Mouse (Mus musculus) forebrain, embryonic 12.5 days (tissue): ENCODE data around the gene Tnfsfm13. TPM values are rescaled to one million over a fixed set of nuclear protein-coding genes. Genes with fewer than 3 reads are reported as not detected.
A peak's percentile ranks its signal among the peaks of the same experiment; 100 is the strongest.
"Not testable (repeated sequence)": the region's sequence is repeated elsewhere in the genome, so short reads cannot be mapped to it uniquely, and the experiment has no call there.

ENCODE experiments used
- ATAC-seq: fragments of 200-750 bp; cut with Nextera tagmentation; 2 replicates; pipeline ENCODE4 v1.8.0; 2017; ENCODE audit warnings: moderate TSS enrichment; ENCODE audit not compliant: low FRiP score
- H3K27ac ChIP-seq: fragments of 300-500 bp; sonication (generic); 2 replicates; pipeline ENCODE4 v1.5.1; 2016; ENCODE audit warnings: mild to moderate bottlenecking
- H3K27me3 ChIP-seq: fragments of 300-500 bp; sonication (generic); 2 replicates; pipeline ENCODE4 v1.6.1; 2016; ENCODE audit warnings: mild to moderate bottlenecking
- H3K36me3 ChIP-seq: fragments of 300-500 bp; sonication (generic); replicated peaks from 2 replicates; pipeline ENCODE4 v1.6.1; 2016; ENCODE audit warnings: mild to moderate bottlenecking
- H3K4me1 ChIP-seq: fragments of 300-500 bp; sonication (generic); 2 replicates; pipeline ENCODE4 v1.6.1; 2016
- H3K4me2 ChIP-seq: fragments of 300-500 bp; sonication (generic); 2 replicates; pipeline ENCODE4 v1.6.1; 2016; ENCODE audit warnings: mild to moderate bottlenecking, moderate library complexity
- H3K4me3 ChIP-seq: fragments of 300-500 bp; sonication (generic); replicated peaks from 2 replicates; pipeline ENCODE4 v1.5.1; 2016; ENCODE audit warnings: mild to moderate bottlenecking
- H3K9ac ChIP-seq: fragments of 300-500 bp; sonication (generic); 2 replicates; pipeline ENCODE4 v1.6.1; 2016; ENCODE audit warnings: mild to moderate bottlenecking
- H3K9me3 ChIP-seq: fragments of 300-500 bp; sonication (generic); 2 replicates; pipeline ENCODE4 v1.6.1; 2016
- WGBS: fragments of 180-500 bp; shearing (Covaris S2); methylation state at CpG from one replicate; pipeline ENCODE4 v1.1.7; 2016; 5-methylcytosine and 5-hydroxymethylcytosine counted together
- polyA plus RNA-seq: library from polyadenylated mRNA; unstranded; fragments of >200 nt; fragmentation: Nextera tagmentation; extraction: Ambion mirVana; gene quantifications from 2 replicates; pipeline ENCODE4 v1.2.1, GENCODE M21; 2016

Gene Tnfsfm13
- 0.51 and 0.84 TPM in 2 replicates for polyA plus RNA-seq

DNA sequence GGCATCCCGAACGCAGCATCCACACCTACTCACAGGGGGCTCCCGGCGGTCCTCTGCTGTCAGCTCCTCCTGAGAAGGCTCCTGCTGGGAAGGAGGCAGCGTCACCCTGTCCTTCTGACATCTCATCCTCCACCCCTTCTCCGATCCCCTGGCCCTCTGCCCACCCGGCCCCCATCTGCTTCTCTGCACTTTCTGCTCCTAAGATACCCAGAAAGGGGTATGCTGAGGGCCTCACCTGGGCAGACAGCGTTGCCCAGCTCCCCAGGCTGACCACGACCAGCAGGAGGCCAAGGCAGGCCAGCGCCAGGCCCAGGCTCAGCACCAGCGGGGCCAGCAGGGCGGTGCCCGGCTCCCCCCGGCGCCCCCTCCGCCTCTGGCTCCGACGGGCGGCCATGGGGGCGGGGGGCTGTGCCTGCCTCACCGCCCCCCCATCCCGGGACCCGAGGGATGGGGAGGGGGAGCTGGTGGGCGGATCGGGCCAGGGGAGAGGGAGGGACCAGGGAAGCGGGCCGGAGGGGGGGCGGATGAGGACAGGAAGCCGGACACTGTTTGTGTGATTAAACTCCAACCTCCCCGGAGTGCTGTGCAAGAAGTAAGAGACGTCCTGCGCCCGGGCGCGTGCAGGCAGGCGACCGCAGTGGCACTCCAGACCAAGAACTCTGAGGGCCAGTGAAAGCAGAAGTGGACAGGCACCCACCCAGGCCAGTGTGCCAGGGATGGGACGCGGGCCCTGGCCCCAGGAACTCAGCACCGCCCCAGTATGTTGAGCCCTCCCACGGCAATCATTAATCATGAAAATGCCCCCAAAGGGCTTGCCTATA lies at the start of gene Tnfsfm13, which contains the start of gene Tnfsf12:
Gene Tnfsfm13, minus strand, starts transcription at position 738 of the 821 bp plus-strand sequence.
Gene Tnfsf12, minus strand, starts transcription at position 489 of the 821 bp plus-strand sequence.
- Histone ChIP-seq H3K27ac (no peak within 1 kb of the TSS), H3K4me2 (peak within 1 kb of the TSS; percentile 79), H3K4me1 (peaks cover 12% of the 10 kb centered on the region), H3K4me3 (peak within 1 kb of the TSS; percentile 44), H3K9ac (peak within 1 kb of the TSS; percentile 74), H3K36me3 (no peaks in the 10 kb centered on the region), H3K9me3 (no peaks in the 10 kb centered on the region), H3K27me3 (0 out of 2 replicates have a peak, but pooled peaks cover 7% of the 10 kb centered on the region)
- ATAC-seq = peak; percentile 33; the same call in 1 of the 2 replicates
- WGBS = 2% methylated on average over 39 of the region's 41 CpGs

GRCm38 (mm10) chr11:69731408-69731807 lies 35.5 kb upstream of the Tnfsfm13 start:
- not testable (repeated sequence) for H3K4me3 ChIP-seq, H3K9me3 ChIP-seq, H3K27me3 ChIP-seq, H3K27ac ChIP-seq, H3K4me1 ChIP-seq, ATAC-seq, H3K4me2 ChIP-seq, H3K9ac ChIP-seq
- WGBS = 91% methylated on average over 2 of the region's 3 CpGs
- H3K36me3 ChIP-seq = peaks cover 31% of the 10 kb centered on the region

DNA sequence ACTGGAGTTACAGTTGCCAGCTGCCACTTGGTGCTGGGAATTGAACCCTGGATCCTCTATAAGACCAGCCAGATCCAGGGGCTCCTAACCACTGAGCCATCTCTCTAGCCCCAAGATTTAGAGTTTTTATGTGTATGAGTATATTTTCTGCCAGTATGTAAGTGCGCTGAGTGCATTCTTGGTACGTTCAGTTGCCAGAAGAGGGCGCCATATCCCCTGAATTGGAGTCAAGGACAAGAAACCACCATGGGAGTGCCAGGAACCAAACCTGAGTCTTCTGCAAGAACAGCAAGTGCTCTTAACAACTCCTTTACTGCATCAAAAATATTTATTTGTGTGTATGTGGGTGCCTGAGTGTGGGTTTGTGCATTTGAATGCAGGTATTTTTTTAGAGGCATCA lies 33.2 kb upstream of the Tnfsfm13 start:
- H3K36me3 ChIP-seq = peaks cover 7% of the 10 kb centered on the region
- no peak overlapping the region for H3K4me2 ChIP-seq
- no peak overlapping the region for H3K9ac ChIP-seq
- H3K4me1 ChIP-seq = no peaks in the 10 kb centered on the region
- no peaks in the 10 kb centered on the region for H3K9me3 ChIP-seq
- WGBS = 13% methylated on average over 3 of the region's 3 CpGs
- no peaks in the 10 kb centered on the region for H3K27me3 ChIP-seq
- no peak overlapping the region for H3K4me3 ChIP-seq
- H3K27ac ChIP-seq = no peak overlapping the region
- no peak for ATAC-seq

DNA sequence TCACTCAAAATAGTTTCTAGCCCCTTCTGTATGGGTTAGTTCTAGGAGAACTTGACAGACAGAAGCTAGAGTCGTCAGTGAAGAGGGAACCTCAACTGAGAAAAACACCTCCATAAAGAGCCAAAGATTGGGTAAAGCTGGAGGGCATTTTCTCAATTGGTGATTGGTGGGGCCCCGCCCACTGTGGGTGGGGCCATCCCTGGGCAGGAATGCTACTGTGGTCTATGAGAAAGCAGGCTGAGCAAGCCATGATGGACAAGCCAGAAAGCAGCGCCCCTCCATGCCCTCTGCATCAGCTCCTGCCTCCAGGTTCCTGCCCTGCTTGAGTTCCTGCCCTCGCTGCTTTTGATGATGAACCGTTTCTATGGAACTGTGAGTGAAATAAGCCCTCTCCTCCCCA lies 30.1 kb upstream of the Tnfsfm13 start:
- Histone ChIP-seq H3K36me3 (no peaks in the 10 kb centered on the region), H3K4me1 (no peaks in the 10 kb centered on the region), H3K9ac (no peak overlapping the region), H3K4me3 (no peak overlapping the region), H3K9me3 (no peaks in the 10 kb centered on the region), H3K27ac (no peak overlapping the region), H3K27me3 (no peaks in the 10 kb centered on the region), H3K4me2 (no peak overlapping the region)
- WGBS = 39% methylated on average over 5 of the region's 5 CpGs
- ATAC-seq = no peak

GRCm38 (mm10) chr11:69723074-69723473 lies 27.2 kb upstream of the Tnfsfm13 start:
- Histone ChIP-seq H3K27ac (no peak overlapping the region), H3K27me3 (no peaks in the 10 kb centered on the region), H3K9me3 (no peaks in the 10 kb centered on the region), H3K4me2 (no peak overlapping the region), H3K9ac (no peak overlapping the region), H3K4me1 (peaks cover 5% of the 10 kb centered on the region; the same call in 1 of the 2 replicates), H3K4me3 (no peak overlapping the region), H3K36me3 (no peaks in the 10 kb centered on the region)
- WGBS = 63% methylated on average over 2 of the region's 2 CpGs
- no peak for ATAC-seq

DNA sequence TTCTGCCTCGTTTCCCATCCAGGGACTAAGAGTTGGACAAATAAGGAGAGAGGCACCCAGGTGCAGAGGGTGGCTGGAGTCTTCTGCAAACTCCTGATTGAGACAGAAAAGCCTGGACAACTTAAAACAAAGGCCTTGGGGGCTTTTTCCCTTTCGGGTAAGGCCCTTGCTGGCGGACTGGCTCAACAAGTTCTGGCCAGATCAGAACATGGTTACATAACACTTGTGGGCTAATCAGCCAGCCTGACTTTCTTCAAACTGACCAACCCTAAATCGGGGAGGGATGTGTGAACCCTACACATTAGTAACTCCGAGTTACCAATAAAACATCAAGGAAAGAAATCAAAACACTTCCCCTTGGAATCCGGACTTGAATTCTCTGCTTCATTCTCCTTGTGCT lies 25.0 kb upstream of the Tnfsfm13 start:
- no peak overlapping the region for H3K4me2 ChIP-seq
- 81% methylated on average over 6 of the region's 6 CpGs for WGBS
- no peak for ATAC-seq

DNA sequence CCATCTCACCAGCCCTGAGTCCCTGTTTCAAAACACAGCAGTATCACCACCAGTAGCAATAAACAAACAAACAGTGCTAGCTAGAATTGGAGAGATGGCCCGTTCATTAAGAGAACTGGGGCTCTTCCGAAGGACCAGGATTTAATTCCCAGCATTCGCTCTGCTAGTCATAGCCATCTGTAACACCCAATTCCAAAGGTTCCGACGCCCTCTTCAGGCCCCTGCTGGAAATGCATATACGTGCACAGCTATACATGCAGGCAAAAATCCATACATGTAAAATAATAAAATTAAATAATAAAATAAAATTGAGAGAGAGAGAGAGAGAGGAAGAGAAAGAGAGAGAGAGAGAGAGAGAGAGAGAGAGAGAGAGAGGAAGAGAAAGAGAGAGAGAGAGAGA lies 23.5 kb upstream of the Tnfsfm13 start:
- Histone ChIP-seq H3K4me2 (no peak overlapping the region), H3K27ac (no peak overlapping the region), H3K9me3 (no peaks in the 10 kb centered on the region), H3K4me3 (no peak overlapping the region), H3K27me3 (no peaks in the 10 kb centered on the region), H3K9ac (no peak overlapping the region), H3K4me1 (peaks cover 5% of the 10 kb centered on the region; the same call in 1 of the 2 replicates), H3K36me3 (no peaks in the 10 kb centered on the region)
- no peak for ATAC-seq
- 70% methylated on average over 6 of the region's 6 CpGs for WGBS

More for the DNA sequence above, 25.0 kb upstream of the Tnfsfm13 start:
- Histone ChIP-seq H3K4me1 (peaks cover 5% of the 10 kb centered on the region; the same call in 1 of the 2 replicates), H3K27ac (no peak overlapping the region), H3K4me3 (no peak overlapping the region), H3K9me3 (no peaks in the 10 kb centered on the region), H3K27me3 (no peaks in the 10 kb centered on the region), H3K9ac (no peak overlapping the region), H3K36me3 (no peaks in the 10 kb centered on the region)

GRCm38 (mm10) chr11:69718661-69719060 lies 22.8 kb upstream of the Tnfsfm13 start:
- no peaks in the 10 kb centered on the region for H3K36me3 ChIP-seq
- no peak overlapping the region for H3K27ac ChIP-seq
- WGBS = 23% methylated on average over 15 of the region's 15 CpGs
- H3K9me3 ChIP-seq = no peaks in the 10 kb centered on the region
- peaks cover 5% of the 10 kb centered on the region; the same call in 1 of the 2 replicates for H3K4me1 ChIP-seq
- H3K4me2 ChIP-seq = peak overlapping the region; percentile 6
- ATAC-seq = no peak
- no peaks in the 10 kb centered on the region for H3K27me3 ChIP-seq
- no peak overlapping the region for H3K9ac ChIP-seq
- H3K4me3 ChIP-seq = no peak overlapping the region

DNA sequence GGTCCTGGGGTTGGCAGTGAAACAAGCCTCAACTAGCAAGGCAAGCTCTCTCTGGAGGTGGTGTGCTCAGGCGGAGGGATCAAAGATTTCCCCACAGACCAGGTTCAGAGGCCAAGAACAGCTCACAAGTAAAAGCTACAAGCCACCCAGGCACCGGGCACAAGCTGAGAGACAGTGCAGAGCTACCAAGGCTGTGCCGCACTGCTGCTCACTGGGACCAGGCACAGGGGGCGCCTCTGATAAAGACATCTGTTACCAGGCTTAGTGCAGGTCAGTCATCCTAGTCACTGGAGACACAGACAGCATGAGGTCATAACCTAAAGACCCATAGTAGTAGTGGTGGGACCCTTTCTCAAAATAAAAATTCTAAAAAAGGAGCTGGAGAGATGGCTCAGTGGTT lies 21.1 kb upstream of the Tnfsfm13 start:
- peaks cover 5% of the 10 kb centered on the region; the same call in 1 of the 2 replicates for H3K4me1 ChIP-seq
- 72% methylated on average over 4 of the region's 4 CpGs for WGBS
- no peak overlapping the region for H3K9ac ChIP-seq
- ATAC-seq = no peak
- no peak overlapping the region for H3K27ac ChIP-seq
- H3K9me3 ChIP-seq = no peaks in the 10 kb centered on the region
- H3K27me3 ChIP-seq = no peaks in the 10 kb centered on the region
- H3K36me3 ChIP-seq = no peaks in the 10 kb centered on the region
- no peak overlapping the region for H3K4me3 ChIP-seq
- no peak overlapping the region for H3K4me2 ChIP-seq

DNA sequence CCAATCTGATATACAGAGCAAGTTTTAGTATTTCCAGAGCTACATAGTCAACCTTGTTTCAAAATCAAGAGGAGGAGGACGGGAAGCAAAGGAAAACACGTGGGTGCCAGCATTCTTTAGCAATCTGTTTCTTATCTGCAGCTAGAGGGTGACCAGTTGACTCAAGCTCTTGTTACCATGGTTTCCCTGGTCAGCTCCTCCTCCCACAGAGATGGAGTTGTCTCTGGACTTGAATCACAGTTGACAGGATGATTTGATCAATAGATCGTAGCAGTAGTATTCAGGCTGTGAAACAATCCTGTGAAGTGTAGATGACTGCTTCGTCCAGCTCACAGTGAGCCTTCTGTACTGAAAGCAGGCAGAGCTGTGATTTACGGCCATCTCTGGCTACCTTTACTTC lies 20.0 kb upstream of the Tnfsfm13 start:
- WGBS = 50% methylated on average over 5 of the region's 5 CpGs
- ATAC-seq = no peak

DNA sequence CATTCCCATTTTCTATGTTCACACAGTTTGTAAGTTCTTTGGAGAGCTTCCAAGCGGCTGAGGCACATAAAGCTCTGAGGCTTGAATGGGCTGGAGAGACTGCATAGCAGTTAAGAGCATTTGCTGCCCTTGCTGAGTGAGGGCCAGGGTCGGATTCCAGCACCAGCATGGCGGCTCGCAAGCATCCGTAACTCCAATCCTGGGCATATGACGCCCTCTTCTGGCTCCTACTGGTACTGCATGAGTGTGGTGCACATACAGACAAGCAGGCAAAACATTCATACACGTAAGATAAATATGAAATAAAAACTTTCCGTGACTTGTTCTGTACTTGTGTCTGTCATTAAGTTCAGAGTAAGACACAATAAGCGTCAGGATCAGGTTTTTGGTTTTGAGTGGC lies 19.6 kb upstream of the Tnfsfm13 start:
- peaks cover 5% of the 10 kb centered on the region; the same call in 1 of the 2 replicates for H3K4me1 ChIP-seq
- no peak overlapping the region for H3K9ac ChIP-seq
- no peak overlapping the region for H3K4me3 ChIP-seq
- WGBS = 63% methylated on average over 9 of the region's 9 CpGs
- no peaks in the 10 kb centered on the region for H3K36me3 ChIP-seq
- no peak for ATAC-seq
- no peaks in the 10 kb centered on the region for H3K9me3 ChIP-seq
- no peak overlapping the region for H3K4me2 ChIP-seq
- no peak overlapping the region for H3K27ac ChIP-seq
- no peaks in the 10 kb centered on the region for H3K27me3 ChIP-seq

More for the DNA sequence above, 20.0 kb upstream of the Tnfsfm13 start:
- peaks cover 5% of the 10 kb centered on the region; the same call in 1 of the 2 replicates for H3K4me1 ChIP-seq
- H3K9ac ChIP-seq = no peak overlapping the region
- H3K9me3 ChIP-seq = no peaks in the 10 kb centered on the region
- H3K27me3 ChIP-seq = no peaks in the 10 kb centered on the region
- H3K36me3 ChIP-seq = no peaks in the 10 kb centered on the region
- no peak overlapping the region for H3K4me2 ChIP-seq
- no peak overlapping the region for H3K4me3 ChIP-seq
- no peak overlapping the region for H3K27ac ChIP-seq

DNA sequence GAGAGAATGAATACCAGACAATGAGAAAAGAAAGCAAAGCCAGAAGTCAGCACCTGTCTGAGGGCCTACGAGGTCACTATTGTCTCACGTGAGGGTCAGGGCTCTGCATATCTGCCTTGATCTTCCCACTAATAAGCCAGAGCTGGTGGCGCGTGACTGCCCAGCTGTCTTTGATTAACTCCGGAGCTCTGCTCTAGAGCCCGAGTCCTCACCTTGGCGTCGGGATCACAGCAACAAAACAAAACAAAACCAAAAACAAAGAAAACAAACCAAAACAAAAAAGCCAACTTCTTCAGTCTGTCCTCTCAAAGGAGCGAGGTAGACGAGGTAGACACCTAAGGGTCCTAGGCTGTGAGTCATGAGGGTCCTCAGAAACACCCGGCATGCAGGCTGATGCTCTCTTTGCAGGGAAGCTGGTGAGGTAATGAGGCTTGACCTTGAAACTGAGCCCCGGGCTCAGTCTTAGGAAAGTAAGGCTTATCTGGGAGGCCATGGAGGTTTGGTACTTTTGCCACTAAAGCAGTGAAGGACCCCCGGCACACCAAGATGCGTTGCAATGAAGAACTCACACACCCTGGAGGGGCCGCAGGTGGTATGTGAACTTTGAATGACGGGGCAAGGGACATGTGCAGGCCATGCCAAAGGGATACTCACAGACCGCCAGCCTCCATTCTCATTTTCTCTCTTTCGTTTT lies 18.9 kb upstream of the Tnfsfm13 start:
- H3K4me1 ChIP-seq = peaks cover 5% of the 10 kb centered on the region; the same call in 1 of the 2 replicates
- no peaks in the 10 kb centered on the region for H3K9me3 ChIP-seq
- H3K4me2 ChIP-seq = no peak overlapping the region
- no peak for ATAC-seq
- WGBS = 79% methylated on average over 18 of the region's 18 CpGs
- no peak overlapping the region for H3K9ac ChIP-seq
- H3K27me3 ChIP-seq = no peaks in the 10 kb centered on the region
- no peak overlapping the region for H3K27ac ChIP-seq
- H3K4me3 ChIP-seq = no peak overlapping the region
- H3K36me3 ChIP-seq = no peaks in the 10 kb centered on the region
